Mouse (Mus musculus): Measurements from ENCODE around the gene Pole4. TPM values are rescaled to one million over a fixed set of nuclear protein-coding genes. Genes with fewer than 3 reads are reported as not detected.
A peak's percentile ranks its signal among the peaks of the same experiment; 100 is the strongest.
"Not testable (repeated sequence)": the region's sequence is repeated elsewhere in the genome, so short reads cannot be mapped to it uniquely, and the experiment has no call there.

The Pole4 gene
- total RNA-seq, 4 experiments from 2014 or later, result 34.6 to 40.3 (median 37.5) TPM

DNA sequence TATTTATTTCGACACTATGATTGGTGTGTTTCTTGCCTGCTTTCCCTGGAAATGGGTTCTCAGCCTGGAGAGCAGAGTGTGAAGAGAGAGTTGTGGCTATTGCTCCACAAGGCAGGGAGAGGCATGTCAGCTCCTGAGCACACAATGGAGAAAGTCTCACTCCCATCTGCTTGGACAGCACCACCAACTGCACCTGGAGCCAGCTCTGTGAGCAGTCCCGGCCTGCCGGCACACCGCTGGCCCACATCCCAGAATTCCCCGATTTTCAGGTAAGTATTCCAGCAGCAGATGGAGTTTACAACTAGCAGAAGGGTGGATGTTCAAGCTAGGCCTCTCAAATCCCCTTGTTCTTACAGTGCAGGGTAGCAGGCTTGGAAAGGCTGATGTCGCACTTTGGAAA lies 10.1 kb upstream of the Pole4 start:
- DNase-seq (ENCODE audit: low spot score in 2 of 2), result no peak

DNA sequence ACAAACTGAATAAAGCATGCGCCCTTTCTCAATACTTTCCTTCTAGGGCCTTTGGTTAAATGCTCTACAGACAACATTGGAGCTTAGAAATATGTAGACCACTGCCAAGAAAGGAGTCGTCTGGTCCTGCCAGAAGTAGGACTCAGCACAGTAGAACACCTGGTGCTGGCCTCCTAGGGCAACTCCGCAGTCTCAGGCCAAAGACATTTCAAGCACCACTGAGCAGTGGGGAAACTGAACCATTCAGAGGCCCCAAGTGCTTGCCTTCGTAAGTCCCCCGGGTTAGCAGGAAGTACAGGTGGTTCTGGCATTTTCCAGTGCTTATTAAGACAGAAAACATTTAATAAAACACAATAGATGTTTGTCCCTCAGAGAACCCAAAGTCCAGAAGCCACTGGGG lies 9.7 kb upstream of the Pole4 start:
- DNase-seq (ENCODE audit: low spot score in 2 of 2), result no peak

DNA sequence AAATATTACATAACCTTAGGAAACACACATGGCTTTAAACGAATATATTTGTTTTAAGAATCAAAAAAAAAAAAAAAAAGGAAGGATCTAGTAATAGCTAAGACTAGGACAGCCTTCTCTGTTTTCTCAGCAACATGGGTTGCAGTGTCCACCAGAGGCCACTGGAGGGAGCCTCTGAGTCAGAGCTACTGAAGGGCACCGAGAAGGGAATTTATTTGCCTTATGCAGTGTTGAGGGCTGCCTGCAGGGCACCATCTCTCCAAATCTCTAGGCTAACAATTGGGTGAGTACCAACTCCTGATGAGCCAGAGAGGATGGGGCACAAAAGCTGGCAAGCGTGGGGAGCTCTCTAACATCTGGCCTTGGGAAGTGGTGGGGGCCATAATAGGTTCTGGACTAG lies 9.1 kb upstream of the Pole4 start:
- peak; percentile 63 to 78 for DNase-seq (ENCODE audit: low spot score in 2 of 2)

DNA sequence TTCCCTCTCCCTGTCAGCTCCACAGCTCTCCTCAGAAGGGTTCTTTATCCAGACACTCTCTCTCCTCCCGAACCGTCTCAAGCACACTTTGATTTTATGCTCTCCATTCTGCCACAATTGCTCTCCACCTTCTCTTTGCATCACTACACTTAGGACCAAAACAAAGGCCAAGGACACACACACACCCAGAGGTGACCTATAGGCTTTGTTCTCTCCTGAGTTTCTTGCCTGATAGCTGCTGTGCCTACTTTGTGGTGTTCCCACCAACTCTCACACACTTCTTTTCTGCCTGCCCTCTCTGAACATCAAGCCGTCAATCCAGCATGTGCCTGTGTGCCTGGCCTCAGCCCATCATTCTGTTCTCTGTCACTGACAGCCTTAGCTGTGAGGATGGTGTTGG lies 2.6 kb upstream of the Pole4 start:
- DNase-seq (ENCODE audit: low spot score in 2 of 2), result no peak

DNA sequence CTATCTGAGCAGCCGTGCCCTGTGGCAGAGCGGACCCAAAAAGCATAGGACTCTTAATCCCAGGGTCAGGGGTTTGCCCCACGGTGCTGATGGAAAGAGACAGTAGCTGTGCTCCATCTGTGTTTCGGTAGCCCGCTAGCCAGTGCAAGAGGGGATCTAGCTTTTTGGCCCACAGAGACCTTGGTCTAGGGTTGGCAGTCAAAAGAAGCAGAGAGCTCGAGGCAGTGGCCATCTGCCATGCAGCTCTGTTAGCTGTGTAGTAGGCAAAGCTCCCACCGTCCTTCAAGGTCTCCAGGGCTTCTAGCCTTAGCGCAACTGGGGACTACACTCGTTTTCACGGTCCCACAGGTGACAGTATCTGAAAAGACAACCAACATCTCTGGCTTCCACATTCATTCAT lies 2.1 kb upstream of the Pole4 start:
- DNase-seq (ENCODE audit: low spot score in 2 of 2), result no peak

DNA sequence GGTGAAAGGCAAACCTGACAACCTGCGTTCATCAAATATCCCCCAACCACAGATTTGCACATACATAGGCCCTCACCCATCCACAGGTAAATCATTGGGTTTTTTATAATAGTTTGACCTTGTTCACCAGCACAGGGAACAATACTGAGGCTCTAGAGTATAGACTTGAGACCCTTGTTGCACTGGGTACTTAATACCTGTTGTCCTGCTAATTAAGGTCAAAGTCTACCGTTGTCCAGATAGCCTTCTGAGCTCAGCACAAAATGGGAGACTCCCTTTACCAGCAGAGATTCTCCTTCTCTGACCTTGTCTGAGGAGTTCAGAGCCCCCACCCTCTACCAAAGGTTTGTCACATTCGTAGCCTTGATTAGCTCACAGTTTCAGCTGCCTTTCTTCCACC lies 1.5 kb downstream of the Pole4 start:
- DNase-seq (ENCODE audit: low spot score in 2 of 2), result no peak

DNA sequence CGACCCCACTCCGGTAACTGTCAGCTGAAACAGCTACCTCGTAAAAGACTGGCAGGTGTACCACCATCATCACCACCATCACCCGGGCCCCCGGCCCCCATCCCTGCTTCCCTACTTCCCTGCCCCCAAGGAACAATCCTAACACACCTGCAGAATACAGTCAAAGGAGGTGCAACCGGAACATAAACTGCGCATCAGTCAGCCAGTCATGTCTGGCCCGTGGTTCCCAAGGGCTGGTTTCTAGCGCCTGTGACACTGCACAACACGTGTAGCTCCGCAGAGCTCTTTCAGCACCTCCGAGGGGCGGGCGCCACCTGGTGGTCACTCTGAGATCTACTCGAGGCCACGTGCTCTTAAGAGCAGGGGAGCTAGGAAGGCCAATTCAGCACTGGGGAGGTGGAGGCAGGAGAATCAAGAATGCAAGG lies 2.6 kb downstream of the Pole4 start:
- peak; percentile 61 to 87 for DNase-seq (ENCODE audit: low spot score in 2 of 2)

DNA sequence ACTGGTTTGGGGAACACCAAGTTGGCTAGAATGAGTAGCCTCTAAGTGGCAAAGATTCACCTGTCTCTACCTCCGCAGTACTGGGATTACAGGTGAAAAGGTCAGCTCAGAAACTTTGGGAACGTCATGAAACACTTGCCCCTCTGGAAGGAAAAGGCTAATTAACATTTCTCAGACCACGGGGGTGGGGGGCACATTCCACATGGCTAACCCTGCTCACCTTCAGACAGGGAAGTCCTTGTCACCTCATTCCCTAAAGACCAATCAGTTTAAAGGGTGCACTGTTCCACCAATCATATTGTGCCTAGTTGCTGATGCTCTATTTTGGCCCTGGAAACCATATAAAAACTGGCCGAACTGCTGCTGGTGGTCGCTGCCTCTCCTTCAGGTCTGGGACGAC lies 3.9 kb downstream of the Pole4 start:
- no peak for DNase-seq (ENCODE audit: low spot score in 2 of 2)

DNA sequence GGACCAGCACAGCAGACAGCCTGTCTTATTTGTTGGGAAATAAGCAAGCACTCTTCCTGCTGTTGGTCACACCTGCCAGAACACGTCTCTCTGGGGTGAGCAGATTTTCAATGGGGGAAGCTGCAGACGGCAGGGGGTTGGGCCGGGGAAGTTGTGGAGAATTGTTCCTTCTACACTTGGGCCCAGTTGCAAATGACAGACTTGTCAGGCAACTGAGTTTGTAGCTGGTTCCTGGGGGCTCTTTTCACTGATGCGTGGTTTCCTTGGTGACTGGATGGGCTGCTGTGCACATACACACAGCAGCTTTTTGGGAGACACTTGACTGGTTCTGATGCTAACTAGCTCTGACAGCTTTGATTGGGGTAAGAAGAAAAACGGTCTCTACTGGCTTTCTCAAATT lies 5.3 kb downstream of the Pole4 start:
- no peak for DNase-seq (ENCODE audit: low spot score in 2 of 2)

DNA sequence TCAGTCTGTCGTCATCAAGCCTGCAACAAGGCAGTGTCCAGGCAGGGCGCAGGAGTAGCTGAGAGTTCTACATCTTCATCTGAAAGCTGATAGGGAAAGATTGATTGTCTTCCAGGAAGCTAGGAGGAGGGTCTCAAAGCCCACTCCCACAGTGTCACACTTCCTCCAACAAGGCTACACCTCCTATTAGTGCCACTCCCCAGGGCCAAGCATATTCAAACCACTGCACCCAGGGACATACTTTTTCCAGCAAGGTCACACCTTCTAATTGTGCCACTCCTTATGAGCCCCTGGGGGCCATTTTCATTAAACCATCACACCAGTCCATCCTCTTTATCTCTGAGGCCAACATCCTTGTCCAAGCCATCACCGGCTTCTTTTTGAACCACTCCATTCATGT lies 8.4 kb downstream of the Pole4 start:
- DNase-seq (ENCODE audit: low spot score in 2 of 2), result no peak

DNA sequence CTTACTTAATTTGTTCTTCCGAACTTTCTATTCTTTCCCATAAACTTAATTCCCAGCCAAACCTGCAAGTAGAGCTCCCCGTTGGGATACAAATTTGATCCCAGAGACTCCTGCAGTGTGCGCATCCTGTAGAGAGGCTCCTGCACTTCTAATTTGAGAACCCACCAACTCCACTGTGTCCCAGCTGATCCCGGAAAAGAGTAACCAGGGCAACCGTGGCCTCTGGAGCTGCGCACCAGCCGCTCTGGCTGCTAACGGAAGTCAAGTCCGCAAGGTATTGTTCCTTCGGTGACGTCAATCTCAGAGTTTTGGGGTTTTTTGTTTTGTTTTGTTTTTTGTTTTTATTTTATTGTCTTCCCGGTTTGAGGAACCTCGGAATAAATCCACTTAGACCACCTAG lies 10.5 kb downstream of the Pole4 start:
- DNase-seq (ENCODE audit: low spot score in 2 of 2), result no peak

DNA sequence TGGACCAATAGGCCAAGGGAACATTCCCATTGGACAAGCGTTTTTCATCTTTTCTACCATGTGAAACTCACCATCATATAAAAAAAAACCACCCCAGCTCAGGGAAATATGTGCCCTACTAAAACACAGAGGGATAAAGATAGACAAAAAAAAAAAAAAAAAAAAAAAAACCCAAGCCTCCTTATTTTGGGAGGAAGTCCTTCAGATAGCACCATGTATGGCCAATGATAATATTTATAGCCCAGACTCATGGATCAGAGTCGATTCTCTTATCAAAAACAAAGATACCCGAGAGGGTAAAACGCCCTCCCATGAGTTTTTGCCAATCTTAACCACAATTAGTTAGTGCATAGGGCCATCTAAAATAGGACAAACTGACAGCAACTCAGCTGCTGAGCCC lies 15.7 kb downstream of the Pole4 start:
- no peak for DNase-seq (ENCODE audit: low spot score in 2 of 2)

DNA sequence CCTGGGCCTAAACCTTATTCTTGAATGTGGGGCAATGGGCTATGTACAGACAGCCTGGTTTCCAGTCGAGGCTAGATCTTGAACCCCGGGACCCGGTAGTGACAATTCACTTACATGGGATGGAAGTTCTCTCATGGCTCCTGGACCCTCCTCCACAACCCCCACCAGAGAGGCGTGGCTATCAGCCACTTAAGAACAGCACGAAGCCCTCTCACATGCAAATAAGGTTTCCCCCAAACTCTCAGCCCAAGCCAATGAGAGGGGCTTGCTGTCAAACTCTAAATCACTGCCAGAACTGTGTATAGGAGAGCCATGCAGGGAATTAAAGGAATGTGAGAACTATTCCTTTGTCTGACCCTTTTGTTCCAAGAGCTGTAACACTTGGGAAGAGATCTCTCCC lies 16.6 kb downstream of the Pole4 start:
- DNase-seq (ENCODE audit: low spot score in 2 of 2), result not testable (repeated sequence)

DNA sequence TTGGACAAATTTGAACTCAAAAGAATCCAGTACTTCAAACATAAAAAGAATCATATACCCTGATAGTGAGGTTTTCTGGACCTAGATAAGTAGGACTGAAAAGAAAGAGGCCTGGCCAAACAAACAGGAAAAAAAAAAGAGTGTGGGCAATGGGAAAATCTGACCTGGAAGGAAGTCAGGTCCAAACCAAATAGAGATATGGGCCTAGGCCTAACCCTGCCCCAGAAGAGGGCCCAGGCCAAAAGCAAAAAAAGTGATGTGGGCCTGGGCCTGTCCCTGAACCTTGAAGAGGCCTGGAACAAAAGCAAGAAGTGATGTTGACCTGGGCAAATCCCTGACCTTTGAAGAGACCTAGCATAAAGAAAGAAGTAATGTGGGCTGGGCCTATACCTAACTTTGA lies 21.0 kb downstream of the Pole4 start:
- DNase-seq (ENCODE audit: low spot score in 2 of 2), result no peak

DNA sequence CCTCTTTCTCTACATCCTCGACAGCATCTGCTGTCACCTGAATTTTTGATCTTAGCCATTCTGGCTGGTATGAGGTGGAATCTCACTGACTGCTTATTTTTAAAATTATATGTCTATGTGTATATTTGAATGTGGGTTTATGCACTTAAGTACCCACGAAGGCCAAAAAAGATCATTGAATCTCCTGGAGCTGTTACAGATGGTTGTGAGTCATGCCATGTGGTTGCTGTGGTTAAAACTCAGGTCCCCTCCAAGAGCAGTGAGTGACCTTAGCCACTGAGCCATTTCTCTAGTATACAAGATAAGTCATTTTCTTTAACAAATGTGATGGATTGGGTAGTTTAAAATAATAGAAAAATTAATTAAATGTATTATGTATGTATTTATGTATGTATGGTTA lies 25.9 kb downstream of the Pole4 start:
- DNase-seq (ENCODE audit: low spot score in 2 of 2), result not testable (repeated sequence)

DNA sequence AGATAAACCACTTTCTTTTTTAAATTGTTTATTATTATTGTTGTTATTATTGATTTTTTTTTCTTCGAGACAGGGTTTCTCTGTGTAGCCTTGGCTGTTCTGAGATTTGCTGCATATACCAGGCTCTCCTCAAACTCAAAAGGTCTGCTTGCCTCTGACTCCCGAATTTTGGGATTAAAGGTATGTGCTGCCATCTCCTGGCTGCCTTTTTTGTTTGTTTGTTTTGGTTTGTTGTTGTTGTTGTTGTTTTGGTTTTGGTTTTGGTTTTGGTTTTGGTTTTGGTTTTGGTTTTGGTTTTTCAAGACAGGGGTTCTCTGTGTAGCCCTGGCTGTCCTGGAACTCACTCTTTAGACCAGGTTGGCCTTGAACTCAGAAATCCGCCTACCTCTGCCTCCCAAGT lies 27.5 kb downstream of the Pole4 start:
- not testable (repeated sequence) for DNase-seq (ENCODE audit: low spot score in 2 of 2)

DNA sequence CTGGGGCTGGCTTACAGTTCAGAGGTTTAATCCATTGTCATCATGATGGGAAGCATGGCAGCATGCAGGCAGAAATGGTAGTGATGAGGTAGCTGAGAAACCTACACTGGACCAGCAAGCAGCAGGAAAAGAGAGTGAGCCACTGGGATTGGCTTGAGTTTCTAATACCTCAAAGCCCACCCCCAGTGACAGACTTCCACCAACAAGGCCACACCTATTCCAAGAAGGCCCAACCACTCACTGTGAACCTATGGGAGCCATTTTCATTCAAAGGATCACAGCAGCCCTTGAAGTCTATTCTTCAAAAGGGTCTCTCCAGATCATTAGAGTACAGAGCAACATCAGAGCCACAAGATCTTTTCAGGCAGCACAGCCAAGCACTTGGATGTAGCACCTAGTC lies 38.7 kb downstream of the Pole4 start:
- no peak for DNase-seq (ENCODE audit: low spot score in 2 of 2)

DNA sequence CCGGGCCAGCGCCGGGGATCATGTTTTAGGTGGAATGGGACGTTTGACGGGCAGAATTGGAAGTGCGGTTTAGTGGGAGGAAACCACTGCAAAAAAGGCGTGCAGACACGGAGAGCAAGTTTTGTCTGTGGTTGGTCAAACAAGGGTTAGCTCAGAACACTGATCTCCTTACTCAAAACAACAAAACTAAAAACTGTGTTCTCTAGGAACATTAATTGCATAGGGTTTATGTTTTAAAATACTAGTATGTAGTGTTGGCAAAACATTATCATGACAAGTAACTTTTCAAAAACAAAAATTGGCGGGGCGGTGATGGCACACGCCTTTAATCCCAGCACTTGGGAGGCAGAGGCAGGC lies 52.0 kb downstream of the Pole4 start:
- DNase-seq (ENCODE audit: low spot score in 2 of 2), result no peak

DNA sequence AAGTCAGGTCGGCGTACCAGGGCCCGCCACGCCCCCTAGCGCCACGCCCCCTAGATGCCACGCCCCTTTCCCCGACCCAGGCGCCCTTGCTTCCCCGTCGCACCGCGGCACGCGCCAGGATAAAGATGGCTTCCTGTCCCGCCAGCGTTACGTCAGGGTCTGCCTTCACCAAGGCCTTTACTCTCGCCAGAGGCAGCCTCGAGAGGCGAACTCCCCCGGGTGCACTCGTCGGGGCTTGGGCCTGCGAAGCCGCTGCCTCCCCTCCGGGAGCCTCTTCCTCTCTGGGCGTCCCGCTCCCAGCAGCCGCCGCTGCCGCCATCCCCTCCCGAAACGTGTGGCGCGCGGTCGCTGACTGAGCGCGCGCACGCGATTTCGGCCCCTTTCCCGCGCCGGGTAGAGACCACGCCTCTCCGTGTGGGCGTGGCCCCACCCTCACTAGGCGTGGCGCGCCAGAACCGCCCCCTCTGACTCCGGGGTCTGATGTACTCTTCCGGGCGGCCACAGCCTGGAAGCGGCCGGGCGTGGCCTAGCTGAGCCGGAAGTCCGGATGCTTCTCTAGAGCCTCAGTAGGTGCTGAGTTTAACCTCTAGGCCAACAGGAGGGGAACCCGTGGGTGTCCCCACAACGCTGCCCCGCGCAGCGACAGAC lies 52.5 kb downstream of the Pole4 start:
- DNase-seq (ENCODE audit: low spot score in 2 of 2), result peak; percentile 87 to 90

DNA sequence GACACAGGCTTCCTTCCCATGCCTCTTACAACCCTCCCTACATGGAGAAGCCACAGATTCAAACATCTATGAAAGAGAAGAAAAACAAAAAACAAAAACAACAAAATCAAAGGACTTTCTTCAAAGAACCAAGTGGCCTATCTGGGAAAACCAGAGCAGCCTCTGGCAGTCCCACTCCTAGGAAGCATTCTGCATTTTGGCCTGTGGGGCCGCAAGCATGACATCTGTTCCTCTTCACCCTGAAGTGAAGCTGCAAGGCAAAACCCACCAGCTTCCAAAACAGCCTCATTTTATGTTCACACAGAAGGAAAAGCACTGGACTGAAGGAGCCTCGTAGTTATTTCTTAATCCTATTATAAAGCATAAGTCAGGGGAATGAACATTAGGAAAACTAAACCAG lies 56.1 kb downstream of the Pole4 start:
- no peak for DNase-seq (ENCODE audit: low spot score in 2 of 2)

DNA sequence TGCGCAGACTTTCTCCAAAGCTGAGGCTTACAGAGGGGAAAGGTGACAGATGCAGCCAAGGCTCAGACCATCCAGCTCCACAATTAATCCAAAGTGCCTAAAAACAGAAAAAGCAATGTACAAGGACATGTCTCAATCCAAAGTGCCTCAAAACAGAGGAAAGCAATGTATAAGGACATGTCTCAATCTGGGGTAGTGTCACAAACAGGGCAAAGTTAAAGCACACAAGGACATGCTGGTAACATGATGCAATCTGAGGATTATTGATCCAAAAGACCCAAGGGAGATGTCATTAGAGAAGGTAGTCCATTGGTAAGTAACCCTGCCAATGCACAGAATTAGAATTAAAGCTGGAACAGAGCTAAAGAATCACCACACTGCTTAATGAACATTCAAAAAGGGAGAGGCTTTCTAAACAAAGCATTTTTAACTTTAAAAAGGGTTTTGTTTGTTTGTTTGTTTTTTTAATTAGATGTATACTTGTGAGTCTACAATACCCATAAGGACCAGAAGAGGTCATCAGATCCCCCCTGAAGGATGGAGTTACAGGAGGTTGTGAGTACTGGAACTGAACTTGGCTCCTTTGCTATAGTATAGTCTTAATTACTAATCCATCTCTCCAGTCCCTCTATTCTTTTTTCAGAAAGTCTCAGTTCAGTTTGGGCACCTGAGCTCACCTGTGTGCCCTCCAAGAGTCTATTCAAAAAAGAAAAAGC lies 57.1 kb downstream of the Pole4 start:
- no peak for DNase-seq (ENCODE audit: low spot score in 2 of 2)

DNA sequence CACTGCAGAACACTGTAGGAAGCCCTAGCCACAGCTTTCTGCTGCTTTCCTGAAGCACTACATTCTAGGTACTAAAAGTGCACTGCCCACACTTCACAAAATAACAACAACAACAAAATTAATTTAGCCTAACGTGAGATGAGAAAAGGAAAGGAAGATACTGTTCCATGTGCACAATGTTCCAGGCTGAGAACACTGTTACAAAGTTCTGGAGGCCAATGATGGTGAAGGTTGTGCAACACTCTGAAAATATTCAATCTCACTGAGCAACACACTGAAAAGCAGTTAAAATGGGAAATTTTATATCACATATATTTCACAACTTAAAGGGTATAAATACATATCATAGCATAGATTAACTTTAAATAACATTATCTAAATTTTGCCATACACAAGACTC lies 58.2 kb downstream of the Pole4 start:
- no peak for DNase-seq (ENCODE audit: low spot score in 2 of 2)

DNA sequence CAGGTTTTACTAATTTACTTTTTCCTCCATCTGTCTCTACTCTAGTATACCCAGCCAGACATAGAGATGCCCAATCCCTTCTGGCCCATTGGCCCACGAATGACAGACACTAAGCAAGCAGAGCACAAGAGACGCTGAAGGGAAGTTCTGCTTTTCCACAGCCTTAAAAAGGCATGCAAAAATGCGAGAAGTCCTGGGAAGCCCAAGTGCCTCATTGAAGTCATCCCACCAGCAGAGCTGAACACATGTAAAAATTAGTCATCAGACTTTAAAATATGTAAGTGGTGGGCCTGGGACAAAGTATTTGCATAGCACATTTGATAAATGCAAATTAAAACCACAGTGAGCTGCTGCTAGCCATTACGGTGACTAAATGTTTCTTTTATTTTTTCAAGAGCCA lies 65.1 kb downstream of the Pole4 start:
- DNase-seq (ENCODE audit: low spot score in 2 of 2), result peak; percentile 45 to 49

Data from layer of hippocampus, adult 8-10 months (tissue).